Mouse (Mus musculus) cortical plate, adult 2 months (tissue): ENCODE data around the gene Prickle1. TPM values are rescaled to one million over a fixed set of nuclear protein-coding genes. Genes with fewer than 3 reads are reported as not detected.

ENCODE experiments used
- H3K27ac ChIP-seq: fragments of 200-500 bp; 2 replicates; pipeline ENCODE4 v1.5.1; 2012; ENCODE audit warnings: low read length, control low read depth, inconsistent platforms; ENCODE audit not compliant: insufficient read depth
- H3K4me1 ChIP-seq: fragments of 200-500 bp; 2 replicates; pipeline ENCODE4 v1.6.1; 2011; ENCODE audit warnings: low read length; ENCODE audit not compliant: control insufficient read depth, insufficient read depth
- H3K4me3 ChIP-seq: fragments of 200-500 bp; 2 replicates; pipeline ENCODE4 v1.5.1; 2011; ENCODE audit warnings: mild to moderate bottlenecking, low read length, control low read depth; ENCODE audit not compliant: insufficient read depth
- CTCF ChIP-seq: fragments of 200-500 bp; IDR thresholded peaks from 2 replicates; pipeline ENCODE4 v1.5.1; 2011; ENCODE audit warnings: mild to moderate bottlenecking, control low read depth, low read length; ENCODE audit not compliant: insufficient read depth; ENCODE audit errors: extremely low read depth
- POLR2A ChIP-seq: fragments of 200-500 bp; IDR thresholded peaks from 2 replicates; pipeline ENCODE4 v1.6.1; 2011; ENCODE audit warnings: mild to moderate bottlenecking, low read length, control low read depth; ENCODE audit not compliant: insufficient read depth; ENCODE audit errors: extremely low read depth
- polyA plus RNA-seq: library from polyadenylated mRNA; depleted of rRNA; stranded (reverse); fragments of >200 nt; gene quantifications from 2 replicates; pipeline ENCODE4 v1.2.3, GENCODE M21; 2012; rRNA removed

The Prickle1 gene
- polyA plus RNA-seq: 51.8 and 53.1 TPM in 2 replicates

GRCm38 (mm10) chr15:93595746-93596145 lies at the start of gene Prickle1:
Prickle1 (minus strand) TSS chr15:93595891.
- TF ChIP-seq POLR2A (peak; percentile 66), CTCF (no peak)
- H3K27ac ChIP-seq: peak within 1 kb of the TSS; percentile 100
- H3K4me1 ChIP-seq: no peaks in the 10 kb centered on the region; the same call in 1 of the 2 replicates
- H3K4me3 ChIP-seq: peak within 1 kb of the TSS; percentile 80

GRCm38 (mm10) chr15:93640221-93640620 lies 44.5 kb upstream of the Prickle1 start:
- H3K4me3 ChIP-seq: no peak overlapping the region
- no peak overlapping the region for H3K27ac ChIP-seq
- TF ChIP-seq POLR2A: no peak
- no peak for TF ChIP-seq CTCF
- no peaks in the 10 kb centered on the region for H3K4me1 ChIP-seq

GRCm38 (mm10) chr15:93636976-93637375 lies 41.3 kb upstream of the Prickle1 start:
- Histone ChIP-seq H3K4me1 (no peaks in the 10 kb centered on the region), H3K4me3 (no peak overlapping the region), H3K27ac (no peak overlapping the region)
- TF ChIP-seq CTCF: no peak
- TF ChIP-seq POLR2A: no peak

GRCm38 (mm10) chr15:93635603-93636002 lies 39.9 kb upstream of the Prickle1 start:
- H3K27ac ChIP-seq: no peak overlapping the region
- no peak overlapping the region for H3K4me3 ChIP-seq
- no peak for TF ChIP-seq CTCF
- TF ChIP-seq POLR2A: no peak
- no peaks in the 10 kb centered on the region for H3K4me1 ChIP-seq

- Histone ChIP-seq H3K27ac (no peak overlapping the region), H3K4me3 (no peak overlapping the region), H3K4me1 (no peaks in the 10 kb centered on the region)
- TF ChIP-seq CTCF (no peak), POLR2A (no peak)
These were observed 38.8 kb upstream of the Prickle1 start for GRCm38 (mm10) chr15:93634536-93634935.

GRCm38 (mm10) chr15:93630001-93630541 lies 34.4 kb upstream of the Prickle1 start:
- Histone ChIP-seq H3K27ac (no peak overlapping the region), H3K4me1 (no peaks in the 10 kb centered on the region), H3K4me3 (no peak overlapping the region)
- TF ChIP-seq CTCF (no peak), POLR2A (no peak)

- Histone ChIP-seq H3K4me1 (no peaks in the 10 kb centered on the region), H3K4me3 (no peak overlapping the region), H3K27ac (no peak overlapping the region)
- TF ChIP-seq POLR2A: no peak
- TF ChIP-seq CTCF: no peak
These were observed 33.5 kb upstream of the Prickle1 start for GRCm38 (mm10) chr15:93629201-93629600.

GRCm38 (mm10) chr15:93627836-93628797 lies 32.4 kb upstream of the Prickle1 start:
- Histone ChIP-seq H3K27ac (no peak overlapping the region), H3K4me3 (no peak overlapping the region), H3K4me1 (no peaks in the 10 kb centered on the region)
- TF ChIP-seq POLR2A: no peak
- no peak for TF ChIP-seq CTCF

- H3K4me1 ChIP-seq: no peaks in the 10 kb centered on the region
- no peak overlapping the region for H3K27ac ChIP-seq
- H3K4me3 ChIP-seq: no peak overlapping the region
- TF ChIP-seq CTCF (no peak), POLR2A (no peak)
These were observed 23.9 kb upstream of the Prickle1 start for GRCm38 (mm10) chr15:93619551-93619950.

GRCm38 (mm10) chr15:93618442-93619150 lies 22.9 kb upstream of the Prickle1 start:
- Histone ChIP-seq H3K27ac (no peak overlapping the region), H3K4me3 (no peak overlapping the region), H3K4me1 (no peaks in the 10 kb centered on the region)
- TF ChIP-seq CTCF (no peak), POLR2A (no peak)
